Mouse (Mus musculus): Measurements from ENCODE around the gene Armh1. TPM values are rescaled to one million over a fixed set of nuclear protein-coding genes. Genes with fewer than 3 reads are reported as not detected.
"Not testable (repeated sequence)": the region's sequence is repeated elsewhere in the genome, so short reads cannot be mapped to it uniquely, and the experiment has no call there.

The Armh1 gene
- polyA plus RNA-seq, 1 experiment from 2014 or later, result 0.32 TPM

DNA sequence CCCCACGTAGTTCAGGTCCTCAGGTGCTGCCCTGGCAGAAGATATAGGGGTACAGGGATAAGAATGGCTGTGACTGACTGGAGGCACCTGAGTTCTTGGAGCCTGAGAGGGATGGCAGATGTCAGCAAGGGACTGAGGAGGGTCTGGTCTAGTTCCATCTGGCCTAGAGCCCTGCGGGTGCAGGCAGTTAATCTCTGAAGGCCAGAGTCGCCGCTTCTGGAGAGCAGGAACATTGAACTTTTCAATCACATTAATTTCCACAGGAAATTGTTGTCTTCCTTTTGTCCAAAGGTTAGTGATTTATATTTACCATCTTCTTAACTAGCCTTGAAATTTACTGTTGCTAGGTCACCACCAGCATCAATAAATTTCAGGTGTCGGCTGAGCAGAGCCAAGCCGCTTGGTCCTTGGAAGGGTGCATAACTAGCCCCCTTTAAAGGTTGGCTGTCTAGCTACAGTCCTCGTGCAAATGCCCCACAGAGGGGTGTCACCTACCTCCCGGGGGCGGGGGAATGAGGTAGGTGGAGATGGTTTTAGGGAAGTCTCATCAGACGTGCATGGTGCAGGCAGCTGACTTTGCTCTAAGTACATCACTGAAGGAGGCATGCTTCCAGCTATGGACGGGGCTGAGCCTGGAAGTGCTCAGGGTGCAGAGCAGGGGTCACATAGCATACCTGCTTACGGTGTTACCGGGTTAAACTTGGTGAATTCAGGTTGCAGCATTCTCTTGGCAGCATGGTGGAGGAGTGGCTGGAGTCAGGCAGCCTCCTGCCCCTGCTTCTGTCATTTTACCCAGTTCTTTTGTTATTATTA is 10.4 kb upstream of the Armh1 start:
- Histone ChIP-seq H3K4me3 (no peak overlapping the region), H3K9me3 (no peaks in the 10 kb centered on the region), H3K36me3 (no peaks in the 10 kb centered on the region), H3K27me3 (peaks cover 38% of the 10 kb centered on the region), H3K4me1 (peaks cover 7% of the 10 kb centered on the region; the same call in 1 of the 2 replicates), H3K4me2 (replicated peaks) (no peak overlapping the region), H3K9ac (replicated peaks) (no peak overlapping the region), H3K27ac (replicated peaks) (no peak overlapping the region)
- 77% methylated on average over 13 of the region's 13 CpGs for WGBS
- ATAC-seq (ENCODE audit: low FRiP score, low read depth), result no peak

GRCm38 (mm10) chr4:117261222-117261621 is 9.3 kb upstream of the Armh1 start:
- peaks cover 28% of the 10 kb centered on the region for H3K27me3 ChIP-seq
- WGBS, result 82% methylated on average over 2 of the region's 2 CpGs
- no peak overlapping the region for H3K4me2 ChIP-seq (replicated peaks)
- H3K9ac ChIP-seq (replicated peaks), result no peak overlapping the region
- no peak overlapping the region for H3K4me3 ChIP-seq
- H3K27ac ChIP-seq (replicated peaks), result no peak overlapping the region
- ATAC-seq (ENCODE audit: low FRiP score, low read depth), result no peak
- no peaks in the 10 kb centered on the region for H3K9me3 ChIP-seq
- no peaks in the 10 kb centered on the region for H3K36me3 ChIP-seq
- H3K4me1 ChIP-seq, result peaks cover 7% of the 10 kb centered on the region; the same call in 1 of the 2 replicates

- peaks cover 20% of the 10 kb centered on the region for H3K27me3 ChIP-seq
- not testable (repeated sequence) for H3K4me1 ChIP-seq; H3K36me3 ChIP-seq; ATAC-seq (ENCODE audit: low FRiP score, low read depth); H3K27ac ChIP-seq (replicated peaks); H3K9me3 ChIP-seq; H3K4me2 ChIP-seq (replicated peaks); H3K4me3 ChIP-seq; H3K9ac ChIP-seq (replicated peaks)
- 73% methylated on average over 6 of the region's 6 CpGs for WGBS
These were observed 8.0 kb upstream of the Armh1 start for GRCm38 (mm10) chr4:117259909-117260308.

DNA sequence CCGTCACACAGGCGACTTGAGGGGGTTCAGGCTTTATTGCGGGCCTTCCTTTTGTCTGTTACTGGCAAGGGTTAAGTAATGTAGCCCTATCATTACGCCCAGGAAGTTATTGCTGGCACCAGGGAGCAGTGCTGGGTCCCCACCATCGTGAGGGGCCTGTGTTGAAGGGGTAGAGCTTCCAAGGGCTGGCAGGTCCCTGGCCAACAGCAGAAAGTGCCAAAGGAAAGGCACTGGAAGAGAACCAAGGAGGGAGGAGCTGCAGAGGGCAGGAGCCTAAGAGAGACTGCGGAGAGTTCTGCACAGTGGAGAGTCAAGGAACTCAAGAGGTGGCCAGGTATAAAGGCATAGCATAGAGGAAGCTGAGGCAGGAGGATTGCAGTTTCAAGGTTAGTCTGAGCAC is 2.7 kb upstream of the Armh1 start:
- WGBS, result 50% methylated on average over 6 of the region's 6 CpGs
- Histone ChIP-seq H3K9me3 (no peaks in the 10 kb centered on the region), H3K9ac (replicated peaks) (no peak overlapping the region), H3K4me1 (peaks cover 11% of the 10 kb centered on the region), H3K4me2 (replicated peaks) (no peak overlapping the region), H3K27me3 (peaks cover 22% of the 10 kb centered on the region; the same call in 1 of the 2 replicates), H3K4me3 (no peak overlapping the region), H3K27ac (replicated peaks) (no peak overlapping the region), H3K36me3 (no peaks in the 10 kb centered on the region)
- no peak for ATAC-seq (ENCODE audit: low FRiP score, low read depth)

- H3K27ac ChIP-seq (replicated peaks), result no peak overlapping the region
- ATAC-seq (ENCODE audit: low FRiP score, low read depth), result no peak
- no peaks in the 10 kb centered on the region for H3K9me3 ChIP-seq
- H3K4me1 ChIP-seq, result peaks cover 11% of the 10 kb centered on the region
- H3K27me3 ChIP-seq, result peaks cover 22% of the 10 kb centered on the region; the same call in 1 of the 2 replicates
- no peak overlapping the region for H3K9ac ChIP-seq (replicated peaks)
- WGBS, result 74% methylated on average over 5 of the region's 5 CpGs
- H3K4me2 ChIP-seq (replicated peaks), result no peak overlapping the region
- H3K36me3 ChIP-seq, result no peaks in the 10 kb centered on the region
- no peak overlapping the region for H3K4me3 ChIP-seq
These were observed 2.2 kb upstream of the Armh1 start for GRCm38 (mm10) chr4:117254017-117254627.

GRCm38 (mm10) chr4:117253218-117254016 is 1.5 kb upstream of the Armh1 start:
- Histone ChIP-seq H3K27me3 (peaks cover 17% of the 10 kb centered on the region; the same call in 1 of the 2 replicates), H3K27ac (replicated peaks) (no peak overlapping the region), H3K4me3 (no peak overlapping the region), H3K36me3 (no peaks in the 10 kb centered on the region), H3K9me3 (no peaks in the 10 kb centered on the region), H3K4me2 (replicated peaks) (no peak overlapping the region), H3K9ac (replicated peaks) (no peak overlapping the region), H3K4me1 (peaks cover 11% of the 10 kb centered on the region)
- no peak for ATAC-seq (ENCODE audit: low FRiP score, low read depth)
- 72% methylated on average over 12 of the region's 12 CpGs for WGBS

GRCm38 (mm10) chr4:117252755-117253154 is 830 bp upstream of the Armh1 start:
- Histone ChIP-seq H3K4me2 (replicated peaks) (peak overlapping the region; percentile 59), H3K4me3 (peak overlapping the region; percentile 62; the same call in 1 of the 2 replicates), H3K36me3 (no peaks in the 10 kb centered on the region), H3K9ac (replicated peaks) (no peak overlapping the region), H3K4me1 (peaks cover 11% of the 10 kb centered on the region), H3K27me3 (peaks cover 17% of the 10 kb centered on the region; the same call in 1 of the 2 replicates), H3K9me3 (no peaks in the 10 kb centered on the region), H3K27ac (replicated peaks) (0 out of 2 replicates have a peak overlapping the region, but pooled peaks have one; percentile 71)
- no peak for ATAC-seq (ENCODE audit: low FRiP score, low read depth)
- 92% methylated on average over 5 of the region's 5 CpGs for WGBS

DNA sequence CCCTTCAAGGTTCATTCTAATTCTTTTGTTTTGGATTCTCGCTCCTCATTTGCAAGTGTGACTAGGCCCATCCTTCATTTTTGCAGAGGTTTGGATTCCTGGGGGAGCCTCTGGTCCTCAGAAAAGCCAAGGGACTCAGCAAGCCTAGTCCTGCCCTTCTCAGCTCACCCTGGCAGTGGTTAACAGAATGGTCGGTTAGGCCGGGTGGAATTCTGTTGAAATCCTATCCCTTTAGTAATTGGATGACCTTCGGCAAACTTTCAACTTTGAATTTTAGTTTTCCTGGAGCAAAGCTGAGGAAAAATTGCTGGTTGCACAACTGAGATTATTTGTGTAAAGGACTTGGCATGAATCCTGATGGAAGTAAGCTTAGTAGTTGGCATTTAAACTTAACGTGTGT is 426 bp upstream of the Armh1 start:
- H3K27me3 ChIP-seq, result peaks cover 17% of the 10 kb centered on the region; the same call in 1 of the 2 replicates
- whole genome bisulfite sequencing, result 35% methylated on average over 5 of the region's 5 CpGs
- peak overlapping the region; percentile 68 for H3K9ac ChIP-seq (replicated peaks)
- H3K9me3 ChIP-seq, result no peaks in the 10 kb centered on the region
- peaks cover 11% of the 10 kb centered on the region for H3K4me1 ChIP-seq
- peak; percentile 31; the same call in 1 of the 2 replicates for ATAC-seq (ENCODE audit: low FRiP score, low read depth)
- H3K4me2 ChIP-seq (replicated peaks), result peak overlapping the region; percentile 59
- H3K4me3 ChIP-seq, result peak overlapping the region; percentile 62
- H3K36me3 ChIP-seq, result no peaks in the 10 kb centered on the region
- H3K27ac ChIP-seq (replicated peaks), result peak overlapping the region; percentile 71

DNA sequence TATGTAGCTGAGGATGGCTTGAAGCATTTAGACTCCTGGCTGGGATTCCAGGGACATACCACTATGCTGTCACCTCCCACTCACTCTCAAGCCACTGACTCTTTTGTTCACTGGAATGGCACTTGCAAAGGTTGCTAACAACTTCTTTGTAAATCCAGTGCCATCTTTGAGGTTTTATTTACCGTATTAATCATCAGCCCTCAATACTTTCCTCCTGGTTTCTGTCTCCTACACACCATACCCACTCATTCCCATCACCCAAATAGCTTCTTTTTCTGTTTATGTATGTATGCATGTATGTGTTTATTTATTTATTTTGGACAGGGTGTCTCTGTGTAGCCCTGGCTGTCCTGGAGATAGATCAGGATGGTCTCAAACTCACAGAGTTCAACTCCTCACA is 943 bp downstream of the Armh1 start:
- Histone ChIP-seq H3K27me3 (peaks cover 17% of the 10 kb centered on the region; the same call in 1 of the 2 replicates), H3K27ac (replicated peaks) (no peak overlapping the region), H3K4me3 (no peak overlapping the region), H3K9me3 (no peaks in the 10 kb centered on the region), H3K9ac (replicated peaks) (no peak overlapping the region), H3K36me3 (no peaks in the 10 kb centered on the region), H3K4me2 (replicated peaks) (peak overlapping the region; percentile 59), H3K4me1 (peaks cover 11% of the 10 kb centered on the region)
- ATAC-seq (ENCODE audit: low FRiP score, low read depth), result no peak
- 88% methylated on average over 1 of the region's 1 CpGs for WGBS

DNA sequence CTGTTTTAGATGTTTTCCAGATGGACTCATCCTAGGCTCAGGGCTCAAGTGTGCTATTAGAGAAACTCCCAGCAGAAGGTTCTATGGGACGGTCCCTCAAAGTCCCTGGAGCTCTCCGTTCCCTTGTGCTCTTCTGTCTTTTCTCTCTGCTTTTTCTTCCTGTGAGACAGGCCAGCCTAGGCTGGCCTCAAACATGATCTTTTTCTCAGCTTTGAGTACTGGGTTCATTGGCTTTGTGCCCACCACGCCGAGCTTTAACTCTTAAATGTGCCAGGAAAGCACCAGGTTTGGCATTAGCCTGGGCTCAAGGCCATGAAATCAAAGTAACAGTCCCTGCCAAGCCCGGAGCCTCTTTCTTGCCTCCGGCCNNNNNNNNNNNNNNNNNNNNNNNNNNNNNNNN is 11.1 kb downstream of the Armh1 start:
- Histone ChIP-seq H3K4me2 (replicated peaks) (no peak overlapping the region), H3K36me3 (no peaks in the 10 kb centered on the region), H3K27me3 (no peaks in the 10 kb centered on the region), H3K4me1 (no peaks in the 10 kb centered on the region), H3K9me3 (no peaks in the 10 kb centered on the region), H3K27ac (replicated peaks) (no peak overlapping the region), H3K9ac (replicated peaks) (no peak overlapping the region), H3K4me3 (no peak overlapping the region)
- no peak for ATAC-seq (ENCODE audit: low FRiP score, low read depth)
- WGBS, result 93% methylated on average over 6 of the region's 6 CpGs

DNA sequence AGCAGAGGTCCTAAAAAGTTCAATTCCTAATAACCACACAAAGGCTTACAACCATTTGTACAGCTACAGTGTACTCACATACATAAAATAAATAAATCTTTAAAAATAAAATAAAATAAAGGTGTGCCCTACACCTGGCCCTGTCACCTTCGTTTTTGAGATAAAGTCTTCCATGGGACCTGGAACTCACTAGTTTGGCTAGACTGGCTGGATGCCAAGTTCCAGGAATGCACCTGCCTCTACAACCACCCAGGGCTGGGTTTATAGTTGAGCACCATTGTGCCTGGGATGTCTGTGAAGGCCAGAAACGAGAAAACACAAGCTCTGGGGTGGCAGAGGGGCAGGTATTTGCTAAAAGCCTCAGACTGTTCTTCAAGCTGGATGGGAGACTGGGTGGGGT is 12.8 kb downstream of the Armh1 start:
- no peak for ATAC-seq (ENCODE audit: low FRiP score, low read depth)
- 65% methylated on average over 2 of the region's 2 CpGs for WGBS

More for the DNA sequence above, 12.8 kb downstream of the Armh1 start:
- H3K27me3 ChIP-seq, result peaks cover 3% of the 10 kb centered on the region; the same call in 1 of the 2 replicates
- H3K9ac ChIP-seq (replicated peaks), result no peak overlapping the region
- no peak overlapping the region for H3K4me2 ChIP-seq (replicated peaks)
- no peaks in the 10 kb centered on the region for H3K4me1 ChIP-seq
- no peaks in the 10 kb centered on the region for H3K36me3 ChIP-seq
- H3K27ac ChIP-seq (replicated peaks), result no peak overlapping the region
- no peaks in the 10 kb centered on the region for H3K9me3 ChIP-seq
- no peak overlapping the region for H3K4me3 ChIP-seq
